In the genomic region with DNA sequence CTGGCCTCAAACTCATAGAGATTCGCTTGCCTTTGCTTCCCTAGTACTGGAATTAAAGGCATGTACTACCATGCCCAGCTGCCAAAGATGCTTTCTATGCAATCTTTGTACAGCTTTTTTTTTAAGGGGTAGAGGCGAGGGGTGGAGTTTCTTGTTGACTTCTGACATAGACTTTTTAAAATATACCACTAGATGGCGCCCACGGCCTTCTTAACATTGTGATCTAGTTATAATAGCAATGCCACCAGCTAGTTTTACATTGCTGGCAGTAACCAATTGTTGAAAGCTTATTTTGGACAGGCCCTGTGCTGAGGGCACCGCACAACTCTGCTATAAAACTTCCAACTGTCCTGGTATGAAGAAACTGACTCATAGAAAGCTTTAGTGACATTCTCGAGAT, we compare ENCODE assay signal across 8 mouse cellular contexts. TPM values are rescaled to one million over a fixed set of nuclear protein-coding genes. Genes with fewer than 3 reads are reported as not detected.
DNase-seq lines count a peak whose midpoint lies in the region; ATAC-seq lines count a peak whose summit lies in the region.

No protein-coding gene starts in this region.

- H3K36me3 ChIP-seq in forebrain, embryonic 11.5 days (ENCODE audit: control insufficient read depth, insufficient read depth, low read length), result no peaks in the 10 kb centered on the region
- peaks cover 8% of the 10 kb centered on the region; the same call in 1 of the 2 replicates for H3K36me3 ChIP-seq in limb, embryonic 13.5 days

- peak; percentile 93 for DNase-seq in 3T3-L1 (ENCODE audit: low read depth, low spot score)
- peak; percentile 53 to 57 for DNase-seq in CD8-positive naive resting alpha-beta T cell, adult 2 months (ENCODE audit: low read depth in 2 of 2, low spot score in 2 of 2)
- peak; percentile 76 for DNase-seq in c-Kit-positive CD71-negative TER-119-negative erythroid progenitor cells, embryonic 14.5 days (ENCODE audit: low read depth)
- DNase-seq in forebrain, embryonic 11.5 days (ENCODE audit: low spot score), result no peak
- DNase-seq in induced T-regulatory cell, adult 2 months (ENCODE audit: low read depth), result peak; percentile 93
- DNase-seq in neural tube, embryonic 10.5 days (ENCODE audit: extremely low spot score, low spot score), result peak; percentile 45
- no peak for DNase-seq in frontal cortex, postnatal 25 days (ENCODE audit: low spot score in 2 of 2)

- no peak overlapping the region for H3K27ac ChIP-seq in forebrain, embryonic 11.5 days (ENCODE audit: low read depth, low read length)
- no peak overlapping the region for H3K27ac ChIP-seq in limb, embryonic 13.5 days

- H3K4me2 ChIP-seq in forebrain, embryonic 11.5 days (ENCODE audit: low read depth, low read length, severe bottlenecking), result no peak overlapping the region
- H3K4me2 ChIP-seq in limb, embryonic 13.5 days (replicated peaks), result no peak overlapping the region

- no peaks in the 10 kb centered on the region for H3K27me3 ChIP-seq in forebrain, embryonic 11.5 days (ENCODE audit: control insufficient read depth, insufficient read depth, low read length)
- H3K27me3 ChIP-seq in limb, embryonic 13.5 days, result no peaks in the 10 kb centered on the region

- no peaks in the 10 kb centered on the region for H3K4me1 ChIP-seq in forebrain, embryonic 11.5 days (replicated peaks; ENCODE audit: control insufficient read depth, insufficient read depth, low read length)
- no peaks in the 10 kb centered on the region for H3K4me1 ChIP-seq in limb, embryonic 13.5 days

- WGBS in forebrain, embryonic 11.5 days, result 17% methylated on average over 6 of the region's 6 CpGs
- 17% methylated on average over 6 of the region's 6 CpGs for WGBS in limb, embryonic 13.5 days

- no peaks in the 10 kb centered on the region for H3K9me3 ChIP-seq in forebrain, embryonic 11.5 days (ENCODE audit: control insufficient read depth, low read length)
- no peaks in the 10 kb centered on the region for H3K9me3 ChIP-seq in limb, embryonic 13.5 days

- no peak overlapping the region for H3K4me3 ChIP-seq in forebrain, embryonic 11.5 days (ENCODE audit: low read depth, low read length)
- no peak overlapping the region for H3K4me3 ChIP-seq in limb, embryonic 13.5 days

- H3K9ac ChIP-seq in forebrain, embryonic 11.5 days (ENCODE audit: low read length), result no peak overlapping the region
- no peak overlapping the region for H3K9ac ChIP-seq in limb, embryonic 13.5 days

- peak; percentile 65 for ATAC-seq in forebrain, embryonic 11.5 days (replicated peaks; ENCODE audit: low FRiP score)
- peak; percentile 33; the same call in 1 of the 2 replicates for ATAC-seq in limb, embryonic 13.5 days (ENCODE audit: low FRiP score, low read depth)

RNA-seq across cellular contexts. Expression of a gene that starts 11.3 kb away (rescaled TPM):
- 21.1 and 22.7 TPM in 2 replicates for polyA plus RNA-seq in forebrain, embryonic 11.5 days (2014; fragmentation: Nextera tagmentation; extraction: Ambion mirVana)
- polyA plus RNA-seq in limb, embryonic 13.5 days (2015; fragmentation: Nextera tagmentation; extraction: Ambion mirVana), result 262 and 263 TPM in 2 replicates

RNA-seq across cellular contexts. Expression of a gene that starts 46.4 kb away (rescaled TPM):
- 0.60 and 0.80 TPM in 2 replicates for polyA plus RNA-seq in forebrain, embryonic 11.5 days (2014; fragmentation: Nextera tagmentation; extraction: Ambion mirVana)
- 2.4 and 4.3 TPM in 2 replicates for polyA plus RNA-seq in limb, embryonic 13.5 days (2015; fragmentation: Nextera tagmentation; extraction: Ambion mirVana)

RNA-seq across cellular contexts. Expression of a gene that starts 52.0 kb away (rescaled TPM):
- polyA plus RNA-seq in forebrain, embryonic 11.5 days (2014; fragmentation: Nextera tagmentation; extraction: Ambion mirVana), result 1.6 and 2.0 TPM in 2 replicates
- 18.2 and 18.6 TPM in 2 replicates for polyA plus RNA-seq in limb, embryonic 13.5 days (2015; fragmentation: Nextera tagmentation; extraction: Ambion mirVana)

Comparison
In these comparisons a context has a peak if more than half of its experiments do, and no peak if none do; other contexts are left out.
1. DNase-seq: peak in 3T3-L1 (single experiment), CD8-positive naive resting alpha-beta T cell, adult 2 months (2 of 2), c-Kit-positive CD71-negative TER-119-negative erythroid progenitor cells, embryonic 14.5 days (single experiment), induced T-regulatory cell, adult 2 months (single experiment) and neural tube, embryonic 10.5 days (single experiment); none in forebrain, embryonic 11.5 days (single experiment) and frontal cortex, postnatal 25 days (0 of 2).
2. RNA of a gene that starts 11.3 kb away (polyA plus RNA-seq): 262 to 263 TPM in limb, embryonic 13.5 days; 21.1 to 22.7 TPM in forebrain, embryonic 11.5 days; every median in the first group is over 10 times any median in the second.